Mouse (Mus musculus): ENCODE data around the gene Epsti1. TPM values are rescaled to one million over a fixed set of nuclear protein-coding genes. Genes with fewer than 3 reads are reported as not detected.

Epsti1 gene
- total RNA-seq, 2 experiments from 2014 or later = 0.22 TPM; not detected in 1

DNA sequence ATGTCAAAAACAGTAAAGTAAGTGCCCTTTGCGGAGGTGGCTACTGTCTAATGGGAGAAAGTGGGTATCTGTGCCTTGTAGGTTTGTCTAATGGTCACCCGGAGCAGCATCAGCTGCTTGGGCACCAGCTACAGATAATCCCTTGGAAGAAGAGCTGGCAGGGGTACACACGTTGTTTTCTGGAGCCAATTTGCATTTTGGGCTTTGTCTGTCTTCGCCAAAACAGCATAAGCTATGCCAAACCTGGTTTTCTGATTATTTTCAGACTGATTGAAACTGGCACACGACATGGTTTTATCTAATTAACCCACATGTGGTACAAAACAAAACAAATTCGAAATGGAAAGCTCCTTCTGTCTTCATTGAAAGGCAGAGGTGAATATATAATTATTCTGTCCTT, 21.4 kb upstream of the Epsti1 start:
- Histone ChIP-seq H3K27ac (no peak overlapping the region), H3K4me3 (no peak overlapping the region)
- TF ChIP-seq CTCF (IDR thresholded peaks at IDR 0.05) = no peak
- intact Hi-C loops (cut with DNase I) = no loop called here
- no peak for DNase-seq

DNA sequence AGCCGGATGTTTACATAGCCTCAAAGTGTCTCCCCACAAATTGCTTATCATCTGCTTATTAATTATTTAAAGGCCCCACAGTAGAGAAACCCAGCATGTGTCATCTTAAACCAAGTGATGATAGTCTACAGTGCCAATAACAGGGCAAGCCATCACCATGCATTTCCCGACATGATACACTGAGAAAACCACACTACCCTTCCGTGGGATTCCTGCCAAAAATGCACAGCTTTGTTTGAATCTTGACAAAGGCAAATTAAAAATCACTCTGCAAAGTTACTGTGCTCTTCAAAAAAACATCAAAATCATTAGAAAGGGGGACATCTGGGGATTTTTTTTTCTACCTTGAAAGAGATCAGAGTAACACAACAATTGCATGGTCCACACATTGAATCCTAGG, 17.7 kb upstream of the Epsti1 start:
- TF ChIP-seq CTCF (IDR thresholded peaks at IDR 0.05) = no peak
- Histone ChIP-seq H3K4me3 (no peak overlapping the region), H3K27ac (no peak overlapping the region)
- no peak for DNase-seq
- intact Hi-C loops (cut with DNase I) = no loop called here

DNA sequence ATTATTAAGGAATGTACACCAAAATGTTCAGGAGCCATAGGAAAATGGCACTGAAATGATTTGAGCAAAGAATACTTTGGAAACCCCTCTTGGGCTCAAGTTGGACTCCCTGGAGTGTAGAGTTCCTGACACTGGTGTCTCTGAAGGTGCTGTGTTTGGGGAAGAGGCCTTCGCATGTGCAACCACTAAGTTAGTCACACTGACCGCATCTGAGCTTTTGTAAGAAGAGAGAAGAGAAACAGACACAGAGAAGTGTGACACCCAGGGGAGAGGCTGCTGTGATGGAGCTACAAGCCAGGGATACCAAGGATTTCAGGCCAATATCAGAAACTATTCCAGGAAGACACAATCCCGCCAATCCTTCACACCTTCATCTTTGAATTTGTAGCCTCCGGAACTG, 17.1 kb upstream of the Epsti1 start:
- no peak overlapping the region for H3K4me3 ChIP-seq
- DNase-seq = no peak
- H3K27ac ChIP-seq = no peak overlapping the region
- intact Hi-C loops (cut with DNase I) = no loop called here
- no peak for TF ChIP-seq CTCF (IDR thresholded peaks at IDR 0.05)

GRCm38 (mm10) chr14:77889911-77890310, 14.1 kb upstream of the Epsti1 start:
- peak; percentile 16; the same call in 1 of the 2 replicates for TF ChIP-seq CTCF (IDR thresholded peaks at IDR 0.05)
- Histone ChIP-seq H3K27ac (no peak overlapping the region), H3K4me3 (no peak overlapping the region)
- no peak for DNase-seq
- intact Hi-C loops (cut with DNase I) = no loop called here

DNA sequence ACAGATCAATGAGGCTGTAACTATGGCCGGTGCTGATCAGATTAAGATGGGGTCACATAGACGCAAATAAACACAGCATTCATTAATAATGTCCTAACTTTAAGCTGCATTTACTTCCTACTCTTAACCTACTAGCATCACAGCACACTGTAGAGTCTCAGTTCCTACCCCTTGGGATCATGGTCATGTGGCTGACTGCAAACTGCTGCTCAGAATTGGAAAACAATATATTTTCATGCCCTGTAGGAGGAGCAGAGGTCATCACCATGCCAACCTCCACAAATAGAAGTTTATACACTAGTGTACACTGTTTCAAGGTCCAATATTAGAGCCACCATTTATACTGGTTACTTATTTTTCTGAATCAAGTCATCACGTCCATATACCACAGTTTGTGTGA, 8.1 kb upstream of the Epsti1 start:
- intact Hi-C loops (cut with DNase I) = no loop called here
- no peak for TF ChIP-seq CTCF (IDR thresholded peaks at IDR 0.05)
- Histone ChIP-seq H3K4me3 (no peak overlapping the region), H3K27ac (no peak overlapping the region)
- no peak for DNase-seq

DNA sequence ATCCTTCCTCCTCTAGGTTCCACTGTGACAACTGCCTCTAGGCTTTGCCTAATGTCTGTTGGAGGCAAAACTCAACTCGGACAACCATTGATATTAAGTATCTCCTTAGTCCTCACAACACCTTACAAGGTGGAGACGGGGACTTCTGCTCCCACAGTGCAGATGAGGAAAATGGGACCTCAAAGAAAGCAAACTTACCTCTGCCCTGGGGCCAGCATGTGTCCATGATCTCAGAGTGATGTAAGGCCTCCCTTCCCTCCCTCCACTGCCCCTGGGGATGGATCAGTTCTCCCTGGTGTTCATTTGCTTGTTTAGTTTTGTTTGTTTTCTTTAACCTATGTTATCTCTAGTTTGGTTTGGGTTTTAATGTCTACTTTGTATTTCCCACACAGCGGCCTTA, 1.5 kb upstream of the Epsti1 start:
- Histone ChIP-seq H3K27ac (no peak overlapping the region), H3K4me3 (no peak overlapping the region)
- no peak for DNase-seq
- intact Hi-C loops (cut with DNase I) = no loop called here
- no peak for TF ChIP-seq CTCF (IDR thresholded peaks at IDR 0.05)

DNA sequence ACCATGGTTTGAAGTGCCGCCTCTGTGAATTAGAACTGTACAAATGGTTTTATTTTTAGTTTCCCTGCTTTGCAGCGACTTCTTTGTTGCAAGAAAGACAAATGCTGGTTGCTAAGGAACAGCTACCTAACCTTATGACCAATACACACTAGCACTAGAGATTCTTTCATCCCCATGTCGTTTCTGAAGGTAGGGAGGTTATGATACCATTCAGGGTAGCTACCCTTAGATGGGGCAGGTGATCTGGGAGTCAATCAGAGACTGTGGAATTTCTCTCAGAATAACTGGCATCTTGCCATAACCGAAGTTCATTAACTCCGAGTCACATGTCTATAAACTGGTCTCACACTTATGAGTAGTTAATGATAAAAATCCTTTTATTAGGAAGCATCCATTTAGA, 1.4 kb downstream of the Epsti1 start:
- no peak for DNase-seq
- intact Hi-C loops (cut with DNase I) = no loop called here
- no peak for TF ChIP-seq CTCF (IDR thresholded peaks at IDR 0.05)
- H3K4me3 ChIP-seq = no peak overlapping the region
- no peak overlapping the region for H3K27ac ChIP-seq

DNA sequence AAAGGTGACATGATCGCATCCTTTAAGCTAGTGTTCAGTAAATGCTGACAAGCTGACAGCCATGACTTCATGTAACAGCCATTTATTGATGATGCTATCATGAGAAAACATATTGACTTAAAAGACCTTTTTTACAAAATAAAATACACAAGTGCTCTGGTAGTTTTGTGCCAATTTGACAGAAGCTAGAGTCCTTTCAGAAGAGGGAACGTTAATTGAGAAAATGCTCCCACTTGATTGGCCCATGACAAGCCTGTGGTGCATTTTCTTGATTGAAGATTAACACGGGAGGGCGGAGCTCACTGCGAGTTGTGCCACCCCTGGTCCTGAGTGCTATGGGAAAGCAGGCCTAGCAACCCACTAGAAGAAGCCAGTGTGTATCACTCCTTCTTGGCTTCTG, 2.5 kb downstream of the Epsti1 start:
- DNase-seq = no peak
- Histone ChIP-seq H3K27ac (no peak overlapping the region), H3K4me3 (no peak overlapping the region)
- intact Hi-C loops (cut with DNase I) = no loop called here
- TF ChIP-seq CTCF (IDR thresholded peaks at IDR 0.05) = no peak

GRCm38 (mm10) chr14:77915776-77916175, 11.7 kb downstream of the Epsti1 start:
- DNase-seq = no peak
- no peak overlapping the region for H3K27ac ChIP-seq
- intact Hi-C loops (cut with DNase I) = no loop called here
- H3K4me3 ChIP-seq = no peak overlapping the region
- TF ChIP-seq CTCF (IDR thresholded peaks at IDR 0.05) = no peak

DNA sequence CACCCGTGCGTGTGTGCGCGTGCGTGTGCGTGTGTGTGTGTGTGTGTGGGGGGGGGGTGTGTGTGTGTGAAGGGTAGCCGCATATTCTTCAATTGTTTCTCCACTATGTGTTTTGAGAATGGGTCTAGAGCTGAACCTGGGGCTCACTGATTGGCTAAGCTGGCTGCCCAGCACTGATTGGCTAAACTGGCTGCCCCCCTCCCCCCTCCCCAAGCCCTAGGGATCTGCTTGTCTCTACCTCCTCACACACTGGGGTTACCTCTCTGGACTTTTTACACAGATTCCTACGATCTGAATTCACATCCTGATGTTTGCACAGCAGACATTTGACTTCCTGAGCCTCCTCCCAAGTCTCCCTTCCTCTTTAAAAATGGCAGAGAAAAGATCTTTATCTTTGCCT, 17.6 kb downstream of the Epsti1 start:
- no peak overlapping the region for H3K4me3 ChIP-seq
- intact Hi-C loops (cut with DNase I) = loop anchor here (10.0 kb wide), 3 partner anchors 177 to 867 kb away; no protein-coding TSS in a partner anchor
- no peak overlapping the region for H3K27ac ChIP-seq
- TF ChIP-seq CTCF (IDR thresholded peaks at IDR 0.05) = no peak
- DNase-seq = no peak

DNA sequence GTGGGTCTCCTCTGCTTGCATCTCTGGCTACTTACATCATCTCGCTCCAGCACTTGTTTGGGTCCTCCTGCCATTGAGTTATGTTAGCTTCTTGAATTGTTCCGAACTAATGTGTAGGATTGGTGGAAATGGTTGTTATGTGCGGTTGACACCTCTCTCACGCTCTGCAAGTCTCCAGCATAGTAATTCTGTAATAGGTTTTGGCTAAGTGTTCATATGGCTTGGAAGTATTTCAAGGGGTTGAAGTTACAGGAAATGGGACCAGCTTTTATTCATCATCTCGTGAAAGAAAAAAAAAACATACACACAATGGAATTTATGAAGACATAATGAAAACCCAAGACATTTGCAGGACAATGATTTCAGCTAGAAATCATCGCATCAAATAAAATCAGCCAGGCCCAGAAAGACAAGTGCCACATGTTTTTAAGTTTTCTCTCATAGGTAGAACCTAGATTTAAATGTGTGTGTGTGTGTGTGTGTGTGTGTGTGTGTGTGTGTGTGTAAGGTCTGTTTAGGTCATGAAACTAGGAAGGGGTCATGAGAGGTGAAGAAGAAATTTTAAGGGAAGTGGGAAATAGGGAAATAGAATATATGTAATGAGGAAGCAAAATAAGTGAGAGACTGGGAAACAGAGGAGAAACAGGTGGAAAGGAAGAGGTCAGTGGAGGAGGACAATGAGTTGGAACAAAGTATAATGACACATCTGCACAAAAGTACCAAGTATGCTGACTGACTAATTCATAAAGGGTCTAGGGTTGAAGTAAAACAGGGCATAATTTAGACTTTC, 19.2 kb downstream of the Epsti1 start:
- no peak for TF ChIP-seq CTCF (IDR thresholded peaks at IDR 0.05)
- Histone ChIP-seq H3K4me3 (no peak overlapping the region), H3K27ac (no peak overlapping the region)
- DNase-seq = no peak
- intact Hi-C loops (cut with DNase I) = loop anchor here (10.0 kb wide), 3 partner anchors 178 to 868 kb away; no protein-coding TSS in a partner anchor

DNA sequence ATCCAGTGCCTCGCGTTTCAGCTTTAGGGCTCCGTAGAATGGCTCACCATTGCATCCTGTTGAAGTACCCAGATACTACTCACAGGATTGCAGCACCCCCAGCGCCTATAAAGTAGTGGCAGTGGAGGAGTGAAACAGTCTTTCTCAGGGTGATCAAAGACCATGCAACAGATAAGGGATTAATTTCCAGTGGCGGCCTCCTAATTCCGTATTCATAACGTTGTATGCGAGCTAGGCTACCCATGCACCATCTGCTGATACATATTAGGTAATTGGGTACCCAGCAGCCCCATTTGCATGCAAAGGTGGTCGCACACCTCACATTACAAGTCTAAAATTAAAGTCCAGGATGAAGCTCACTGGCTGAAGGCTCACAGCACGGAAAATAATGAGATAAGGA, 21.4 kb downstream of the Epsti1 start:
- DNase-seq = no peak
- TF ChIP-seq CTCF (IDR thresholded peaks at IDR 0.05) = no peak
- no peak overlapping the region for H3K4me3 ChIP-seq
- no peak overlapping the region for H3K27ac ChIP-seq
- intact Hi-C loops (cut with DNase I) = loop anchor here (10.0 kb wide), 3 partner anchors 181 to 871 kb away; no protein-coding TSS in a partner anchor

DNA sequence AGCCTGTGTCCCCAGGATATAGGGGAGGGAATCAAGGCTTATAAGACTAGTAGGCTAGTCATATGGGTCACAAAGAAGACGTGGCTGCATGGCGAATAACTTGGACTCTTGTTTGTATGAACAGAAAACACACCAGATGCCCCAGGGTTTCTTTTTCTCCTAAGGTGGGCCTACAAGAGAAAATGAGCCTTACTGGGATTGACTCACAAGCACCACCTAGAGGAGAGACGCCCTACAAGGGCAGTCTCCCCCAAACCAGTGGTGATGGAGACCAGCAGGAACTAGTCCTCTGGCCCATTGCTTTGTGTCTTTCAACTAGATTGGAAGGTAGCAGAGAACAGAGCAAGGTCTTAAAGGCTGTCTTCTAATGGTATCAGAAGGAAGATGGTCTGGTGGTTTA, 22.7 kb downstream of the Epsti1 start:
- intact Hi-C loops (cut with DNase I) = loop anchor here (10.0 kb wide), 3 partner anchors 182 to 872 kb away; no protein-coding TSS in a partner anchor
- no peak for DNase-seq
- Histone ChIP-seq H3K27ac (no peak overlapping the region), H3K4me3 (no peak overlapping the region)
- TF ChIP-seq CTCF (IDR thresholded peaks at IDR 0.05) = peak; percentile 65

- no peak overlapping the region for H3K27ac ChIP-seq
- intact Hi-C loops (cut with DNase I) = loop anchor here (1.0 to 10.0 kb wide), 4 partner anchors 183 to 873 kb away; no protein-coding TSS in a partner anchor
- DNase-seq = peak; percentile 74
- no peak overlapping the region for H3K4me3 ChIP-seq
- TF ChIP-seq CTCF (IDR thresholded peaks at IDR 0.05) = peak; percentile 76
Observed at GRCm38 (mm10) chr14:77928021-77928420, 24.0 kb downstream of the Epsti1 start.
